Mouse (Mus musculus): ENCODE results near the gene Pgm1.

DNA sequence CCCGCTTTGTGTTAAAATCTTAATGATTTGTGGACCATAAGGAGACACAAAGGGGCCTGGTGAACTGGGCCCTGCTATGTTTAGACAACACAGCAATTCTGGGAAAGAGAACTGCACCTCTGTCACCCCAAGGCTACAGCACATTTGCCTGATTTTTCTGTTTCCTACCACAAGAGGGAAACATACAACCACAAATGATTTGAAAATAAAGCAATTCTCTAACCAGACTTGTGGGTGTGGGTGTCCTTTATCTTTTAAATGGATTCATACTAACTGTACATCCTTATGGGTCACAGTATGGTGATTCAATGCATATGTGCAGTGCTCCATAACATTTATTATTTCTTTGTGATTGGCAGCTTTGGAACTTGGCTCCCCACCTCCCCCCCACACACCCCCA, 18.0 kb downstream of the Pgm1 start:
- TF ChIP-seq CTCF (IDR thresholded peaks at IDR 0.05; ENCODE audit: low read depth) (no peak), EP300 (IDR thresholded peaks at IDR 0.05; ENCODE audit: low read depth) (no peak)

All from liver, embryonic 14.5 days (tissue).